Mouse (Mus musculus) layer of hippocampus, postnatal 36 days (tissue): Measurements from ENCODE around the gene Oxld1. TPM values are rescaled to one million over a fixed set of nuclear protein-coding genes. Genes with fewer than 3 reads are reported as not detected.
A peak's percentile ranks its signal among the peaks of the same experiment; 100 is the strongest.

Source experiments
- DNase-seq, 2 experiments: peaks; one replicate each; pipeline ENCODE4 v3.0.0; 2022
- total RNA-seq, 2 experiments: library from RNA; stranded (reverse); gene quantifications; 2 replicates each; pipeline ENCODE4 v1.2.3; 2021

Oxld1 gene
- total RNA-seq: 10 to 100 TPM; 13.2 to 15.6 TPM

- DNase-seq: peak; percentile 79 to 84
These were observed at the start of gene Oxld1, which contains the start of gene Ccdc137 for GRCm38 (mm10) chr11:120457772-120458751. Oxld1 (minus strand) TSS chr11:120458068. Ccdc137 (plus strand) TSS chr11:120458115.

DNA sequence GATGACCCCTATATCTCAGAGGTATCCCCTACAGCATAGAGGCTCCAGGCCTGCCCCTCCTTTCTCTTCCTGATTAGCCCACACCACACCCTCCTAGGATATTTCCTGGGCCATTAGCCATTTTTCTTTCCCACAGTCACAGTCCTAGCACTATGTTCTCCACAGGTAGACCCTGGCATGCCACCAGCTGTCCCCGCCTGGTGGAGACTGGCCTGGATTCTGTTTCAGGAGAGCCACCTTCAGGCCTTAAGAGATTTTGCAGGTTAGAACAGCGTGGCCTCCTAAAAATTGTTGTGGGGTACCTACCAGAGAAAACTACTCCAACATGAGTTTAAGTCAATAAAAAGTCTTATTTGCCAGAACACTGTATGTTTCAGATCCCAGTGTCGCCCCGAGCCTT is 49.0 kb upstream of the Oxld1 start:
- no peak for DNase-seq

- DNase-seq: no peak
These were observed 47.8 kb upstream of the Oxld1 start for GRCm38 (mm10) chr11:120505661-120506060.

- no peak for DNase-seq
These were observed 43.8 kb upstream of the Oxld1 start for GRCm38 (mm10) chr11:120501701-120502100.

DNA sequence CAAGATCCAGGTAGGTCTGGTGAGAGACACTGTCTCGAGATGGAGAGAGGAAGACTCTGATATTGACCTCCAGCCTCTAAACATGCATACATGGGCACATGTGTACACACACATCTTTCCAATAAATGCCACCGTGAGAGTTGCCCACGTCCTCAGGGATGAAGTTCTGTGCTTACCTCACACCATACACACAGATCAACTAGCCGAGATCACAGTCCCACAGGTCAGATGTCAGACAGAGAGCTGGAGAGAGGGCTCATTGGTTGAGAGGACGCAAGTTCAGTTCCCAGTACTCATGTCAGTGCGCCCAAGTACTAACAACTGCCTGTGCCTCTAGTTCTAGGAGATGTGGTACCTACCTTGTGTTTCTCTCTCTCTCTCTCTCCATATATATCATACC is 43.1 kb upstream of the Oxld1 start:
- no peak for DNase-seq

- no peak for DNase-seq
These were observed 42.5 kb upstream of the Oxld1 start for GRCm38 (mm10) chr11:120500357-120500756.

GRCm38 (mm10) chr11:120499894-120500293 is 42.0 kb upstream of the Oxld1 start:
- no peak for DNase-seq

- no peak for DNase-seq
These were observed 41.0 kb upstream of the Oxld1 start for GRCm38 (mm10) chr11:120498891-120499290.

DNA sequence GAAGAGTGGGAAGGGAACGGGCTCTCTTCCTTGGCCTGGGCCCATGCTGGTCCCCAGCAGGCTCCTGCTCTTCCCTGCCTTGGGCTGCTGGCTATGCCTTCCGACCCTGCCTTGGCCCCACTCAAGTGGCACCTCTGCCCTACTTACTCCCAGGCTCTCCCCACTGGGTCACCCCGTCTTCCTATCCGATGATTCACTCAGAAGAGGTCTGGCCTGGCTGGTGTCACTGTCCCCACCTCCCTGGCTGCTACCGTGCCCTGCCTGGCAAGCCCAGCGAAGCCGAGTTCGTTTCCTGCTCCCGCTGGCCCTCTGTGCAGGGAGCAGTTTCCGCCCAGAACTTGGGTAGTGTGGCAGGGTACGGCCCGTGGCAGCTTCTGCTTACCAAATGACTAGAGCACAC is 40.4 kb upstream of the Oxld1 start:
- DNase-seq: no peak

- no peak for DNase-seq
These were observed 39.6 kb upstream of the Oxld1 start for GRCm38 (mm10) chr11:120497436-120497835.

DNA sequence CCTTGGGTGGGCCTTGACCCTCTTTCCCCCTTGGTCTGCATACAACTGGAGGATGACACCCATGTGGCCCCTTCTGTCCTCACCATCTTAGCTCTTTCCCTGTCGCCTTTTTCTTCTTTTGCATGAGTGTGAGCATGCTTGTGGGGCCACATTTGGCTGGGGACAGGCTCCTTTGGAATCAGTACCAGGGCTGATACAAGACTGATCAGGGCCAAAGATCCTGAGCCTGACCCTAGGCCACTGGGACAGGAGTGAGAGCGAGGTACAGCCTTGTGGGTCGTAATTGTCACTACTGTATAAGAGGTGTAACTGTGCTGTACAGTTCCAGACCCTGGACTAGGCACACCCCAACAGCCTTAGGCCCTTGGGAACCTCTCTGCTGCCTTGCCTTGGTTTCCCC is 36.0 kb upstream of the Oxld1 start:
- no peak for DNase-seq

DNA sequence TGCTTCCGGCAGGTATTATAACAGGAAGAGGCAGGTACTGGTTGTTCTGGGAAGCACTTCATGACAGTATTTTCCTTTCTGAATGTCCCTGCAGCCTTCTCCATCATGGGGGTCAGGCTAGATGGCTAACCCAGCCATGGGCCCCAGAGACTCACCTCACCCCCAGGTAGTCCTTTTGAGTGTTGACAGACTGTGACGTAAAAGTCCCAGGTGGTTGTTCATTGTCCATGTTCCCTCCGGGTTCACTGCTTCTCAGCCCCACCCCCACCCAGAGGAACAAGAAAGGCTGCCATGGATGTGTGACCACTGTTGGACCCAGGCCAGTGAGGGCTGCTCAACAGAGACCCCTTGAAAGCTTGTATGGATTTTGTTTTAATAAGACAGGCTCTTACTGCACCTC is 35.5 kb upstream of the Oxld1 start:
- no peak for DNase-seq

DNA sequence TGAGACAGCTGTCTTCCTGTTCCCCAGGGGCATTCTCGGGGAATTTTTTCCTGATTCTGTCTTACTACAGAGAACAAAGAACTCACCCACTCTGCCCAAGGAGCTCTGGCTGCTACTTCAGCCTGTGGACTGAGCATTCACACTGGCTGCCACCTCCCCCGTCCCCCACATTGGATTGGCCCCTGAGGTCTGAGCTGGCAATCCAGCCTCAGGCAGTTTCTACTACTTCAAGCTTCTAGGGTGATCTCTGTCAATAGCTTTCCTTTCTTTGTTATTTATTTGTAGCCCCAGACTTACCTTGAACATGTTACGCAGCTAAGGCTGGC is 35.0 kb upstream of the Oxld1 start:
- DNase-seq: no peak

DNA sequence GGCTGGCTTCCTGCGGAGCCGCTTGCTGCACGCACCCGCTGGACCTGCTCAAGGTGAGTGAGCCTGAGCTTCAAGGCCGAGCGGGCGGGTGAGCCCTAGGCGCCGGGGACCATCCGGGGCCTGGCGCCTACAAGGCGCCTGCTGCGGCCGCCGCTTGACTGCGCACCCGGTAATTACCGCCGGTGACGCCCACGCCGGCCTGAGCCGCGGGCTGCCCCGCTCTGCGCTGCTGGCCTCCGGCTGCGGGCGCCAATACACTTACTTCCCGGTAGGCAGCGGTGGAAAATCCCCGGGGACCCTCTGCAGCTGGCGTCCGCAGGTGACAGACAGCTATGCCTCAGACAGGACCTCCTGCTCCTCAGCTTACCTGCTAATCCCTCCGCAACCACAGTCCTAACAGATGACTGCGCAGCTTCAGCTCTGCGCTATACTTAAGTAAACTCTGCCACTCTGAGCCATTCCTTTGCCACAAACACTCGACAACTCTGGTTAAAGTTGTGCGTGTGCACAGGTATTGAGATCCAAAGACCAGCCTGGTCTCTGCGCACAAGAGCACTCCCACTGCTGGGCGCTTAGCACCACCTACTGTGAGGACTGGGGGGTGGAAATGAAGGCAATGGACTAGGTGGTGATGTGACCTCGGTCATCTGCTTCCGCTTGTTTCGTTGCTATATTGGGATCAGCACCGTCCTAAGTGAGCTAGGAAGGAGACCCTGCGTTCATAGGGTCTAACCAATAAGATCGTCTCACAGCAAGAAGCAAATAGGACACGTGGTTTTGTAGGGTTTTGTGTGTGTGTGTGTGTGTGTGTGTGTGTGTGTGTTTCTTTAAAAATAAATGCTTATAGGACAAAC is 34.4 kb upstream of the Oxld1 start:
- no peak for DNase-seq

DNA sequence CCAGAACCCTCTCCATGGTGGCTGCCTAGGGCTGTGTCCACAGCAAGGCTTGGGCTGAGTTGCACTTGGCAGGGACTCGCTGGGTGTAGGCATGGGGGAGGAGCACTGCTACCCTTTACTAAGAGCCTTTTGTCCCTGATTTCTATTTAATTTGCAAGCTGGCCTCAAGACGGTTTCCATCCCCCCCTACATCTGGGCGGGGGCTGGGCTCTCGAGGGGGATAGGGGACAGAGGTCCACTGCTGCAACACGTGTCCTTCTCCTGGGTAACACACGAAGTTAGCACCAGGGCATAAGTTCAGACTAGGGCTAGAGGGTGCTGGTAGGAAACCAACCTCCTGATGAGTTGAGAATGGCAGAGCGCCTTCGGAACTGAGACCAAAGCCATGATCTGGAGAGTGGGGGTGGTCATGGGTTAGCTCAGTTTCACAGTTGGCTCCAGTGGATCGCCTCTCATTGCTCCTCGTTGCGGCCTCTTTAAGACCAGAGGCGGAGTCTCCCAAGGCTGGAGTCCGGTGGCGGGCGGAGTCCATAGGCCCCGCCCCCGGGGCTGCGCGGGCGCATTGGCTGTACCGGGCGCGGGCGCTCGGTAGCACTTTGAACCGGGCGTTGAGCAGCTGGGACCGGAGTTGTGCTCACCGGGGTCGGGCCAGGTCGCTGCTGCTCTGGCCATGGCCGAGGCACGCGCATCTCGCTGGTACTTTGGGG is 33.6 kb upstream of the Oxld1 start, which contains the start of gene Slc25a10:
Slc25a10 (plus strand) TSS at position 524 of the 707 bp plus-strand sequence.
- peak; percentile 84 to 87 for DNase-seq

DNA sequence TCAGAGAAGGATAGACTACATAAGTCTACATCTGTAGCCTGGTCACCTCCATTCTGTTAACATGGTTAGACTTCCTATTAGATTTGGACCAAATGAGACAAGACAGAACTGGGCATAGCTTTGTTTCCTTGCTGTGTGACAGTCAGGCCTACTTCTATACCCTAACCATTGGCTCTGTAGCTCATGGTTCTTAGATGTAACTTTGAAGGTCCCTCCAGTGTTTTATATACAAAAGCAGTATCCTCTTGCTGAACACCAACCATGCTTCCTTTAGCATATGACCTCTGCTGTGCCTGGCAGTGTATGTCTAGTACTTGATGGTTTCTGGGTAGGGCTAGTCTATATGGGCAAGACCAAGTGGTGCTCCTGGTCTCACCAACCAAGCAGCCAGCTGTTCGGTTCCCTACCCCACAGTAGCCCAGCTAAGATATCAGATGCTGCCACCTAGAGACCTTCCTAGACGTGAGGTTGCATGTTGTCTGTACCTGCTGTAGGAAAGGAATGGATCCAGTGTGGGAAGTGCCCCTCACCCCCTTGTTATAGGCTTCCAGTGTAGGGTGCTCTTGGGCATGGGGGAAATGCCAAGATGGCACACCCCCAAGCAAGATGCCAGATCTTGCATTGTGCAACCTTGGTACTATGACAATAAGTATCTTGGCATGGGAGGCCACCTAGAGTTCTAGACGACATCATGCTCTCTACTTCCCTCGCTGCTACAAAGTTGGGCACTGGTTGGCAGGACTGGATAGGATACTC is 32.6 kb upstream of the Oxld1 start:
- DNase-seq: no peak

DNA sequence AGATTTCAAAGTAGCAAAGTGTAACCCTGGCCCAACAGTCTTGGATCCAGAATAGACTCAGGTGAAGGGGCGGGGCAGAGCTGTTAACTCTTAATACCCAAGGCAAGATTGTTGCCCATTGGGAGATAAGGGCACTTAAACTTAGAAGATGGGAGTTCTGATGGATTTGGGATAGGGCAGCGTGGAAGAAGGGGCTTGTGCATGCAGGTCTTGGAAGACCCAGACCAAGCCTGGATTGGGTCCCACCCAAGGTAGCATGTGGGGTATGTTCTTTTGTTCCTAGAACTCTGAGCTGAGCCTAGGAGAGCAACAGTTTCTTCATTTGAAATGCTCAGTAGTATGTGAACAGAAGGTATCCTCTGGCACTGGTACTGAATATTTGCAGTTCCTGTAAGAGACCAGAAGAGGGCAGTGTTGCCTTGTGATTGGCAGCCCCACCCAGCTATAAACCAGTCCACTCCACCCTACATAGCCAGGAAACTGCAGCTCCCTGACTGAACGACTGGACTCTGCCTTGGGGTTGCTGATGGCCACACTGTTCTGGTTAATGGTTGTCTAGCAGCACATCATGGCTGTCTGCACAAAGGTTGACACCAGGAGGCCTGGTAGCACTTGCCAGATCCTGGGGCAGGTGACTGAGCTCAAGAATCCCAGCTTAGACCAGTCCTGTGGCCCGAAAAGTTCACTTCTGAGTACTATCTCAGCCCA is 31.3 kb upstream of the Oxld1 start:
- DNase-seq: peak; percentile 42 to 67

DNA sequence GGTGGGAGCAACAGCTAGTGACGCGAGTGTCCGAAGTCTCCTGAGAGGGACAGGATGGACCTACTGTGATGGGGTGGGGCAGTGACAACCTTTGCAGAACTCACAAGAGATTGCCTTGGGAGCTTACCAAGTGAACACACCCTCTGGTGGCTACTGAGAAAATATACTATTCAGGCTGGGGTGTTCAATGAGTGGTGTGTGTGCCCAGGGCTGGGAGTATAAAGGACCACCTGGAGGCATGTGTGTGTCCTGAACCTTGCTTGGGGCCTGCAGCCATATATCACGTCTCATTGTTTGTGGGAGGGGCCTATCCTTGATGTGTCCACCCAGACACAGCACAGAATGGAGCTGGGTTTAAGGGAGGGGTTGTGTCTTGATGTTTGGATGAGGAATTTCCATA is 30.6 kb upstream of the Oxld1 start:
- no peak for DNase-seq

GRCm38 (mm10) chr11:120485251-120485650 is 27.4 kb upstream of the Oxld1 start:
- no peak for DNase-seq

GRCm38 (mm10) chr11:120484265-120484981 is 26.6 kb upstream of the Oxld1 start, which contains the start of gene Mrpl12:
Mrpl12 (plus strand) TSS chr11:120484613.
- DNase-seq: peak; percentile 89 to 91
